Mouse (Mus musculus): Measurements from ENCODE around the gene Alpl. TPM values are rescaled to one million over a fixed set of nuclear protein-coding genes. Genes with fewer than 3 reads are reported as not detected.

The Alpl gene
- total RNA-seq, 1 experiment from 2014 or later, result not detected

GRCm38 (mm10) chr4:137780986-137781385 is 15.2 kb downstream of the Alpl start:
- ATAC-seq (replicated peaks in 1 of 2; ENCODE audit: insufficient read depth in 1 of 2, low FRiP score in 2 of 2, low TSS enrichment in 1 of 2, low read depth in 1 of 2, poor library complexity in 2 of 2, severe bottlenecking in 2 of 2), result no peak

DNA sequence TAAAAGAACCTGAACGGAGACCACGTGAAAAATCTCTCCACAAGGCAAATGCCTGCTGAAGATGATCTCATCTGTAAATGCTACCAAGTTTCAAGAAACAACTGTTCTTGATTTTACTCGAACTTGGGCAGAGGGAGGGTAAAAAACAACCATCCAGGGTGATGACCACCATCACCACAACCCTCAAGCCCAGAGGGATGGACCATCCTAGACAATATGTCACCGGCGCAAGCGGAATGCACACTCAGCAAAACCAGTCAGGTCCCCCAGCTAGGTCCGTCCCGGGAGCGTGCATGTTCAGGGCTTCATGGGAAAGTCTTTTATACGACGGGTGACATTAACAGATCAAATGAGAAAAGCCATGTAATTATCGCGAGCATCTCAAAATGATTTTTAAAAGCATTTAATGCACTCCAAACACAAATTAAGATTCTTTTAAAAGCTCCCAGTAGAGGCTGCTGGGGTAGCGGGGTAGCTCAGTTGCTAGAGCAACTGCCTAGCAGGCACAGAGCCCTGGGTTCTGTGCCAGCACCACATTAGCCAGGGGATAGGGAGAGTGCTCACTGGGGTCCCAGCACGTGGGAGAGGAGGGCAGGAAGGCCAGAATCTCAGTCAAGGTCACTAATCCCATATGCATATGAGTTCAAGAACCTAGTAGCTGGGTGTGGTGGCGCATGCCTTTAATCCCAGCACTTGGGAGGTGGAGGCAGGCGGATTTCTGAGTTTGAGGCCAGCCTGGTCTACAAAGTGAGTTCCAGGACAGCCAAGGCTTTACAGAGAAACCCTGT is 17.6 kb downstream of the Alpl start:
- ATAC-seq (replicated peaks in 1 of 2; ENCODE audit: insufficient read depth in 1 of 2, low FRiP score in 2 of 2, low TSS enrichment in 1 of 2, low read depth in 1 of 2, poor library complexity in 2 of 2, severe bottlenecking in 2 of 2), result no peak

DNA sequence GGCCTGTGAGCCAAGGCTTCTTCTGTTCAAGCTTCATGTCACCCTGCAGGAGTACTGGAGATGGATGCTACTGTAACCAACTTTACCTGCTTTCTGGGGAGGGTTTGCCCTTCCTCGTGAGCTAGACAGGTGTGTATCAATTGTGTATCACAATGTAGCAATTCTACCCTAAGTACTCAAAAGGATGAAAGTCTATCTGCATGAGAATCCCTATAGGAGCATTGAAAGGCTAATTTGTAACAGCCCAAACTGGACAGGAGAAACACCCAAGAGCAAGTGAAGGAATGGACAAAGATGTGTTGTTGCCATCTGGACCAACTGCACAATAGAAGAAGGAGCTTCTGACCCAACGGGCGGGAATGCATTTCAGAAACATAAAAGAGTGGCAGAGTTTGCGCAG is 18.3 kb downstream of the Alpl start:
- ATAC-seq (replicated peaks in 1 of 2; ENCODE audit: insufficient read depth in 1 of 2, low FRiP score in 2 of 2, low TSS enrichment in 1 of 2, low read depth in 1 of 2, poor library complexity in 2 of 2, severe bottlenecking in 2 of 2), result no peak

DNA sequence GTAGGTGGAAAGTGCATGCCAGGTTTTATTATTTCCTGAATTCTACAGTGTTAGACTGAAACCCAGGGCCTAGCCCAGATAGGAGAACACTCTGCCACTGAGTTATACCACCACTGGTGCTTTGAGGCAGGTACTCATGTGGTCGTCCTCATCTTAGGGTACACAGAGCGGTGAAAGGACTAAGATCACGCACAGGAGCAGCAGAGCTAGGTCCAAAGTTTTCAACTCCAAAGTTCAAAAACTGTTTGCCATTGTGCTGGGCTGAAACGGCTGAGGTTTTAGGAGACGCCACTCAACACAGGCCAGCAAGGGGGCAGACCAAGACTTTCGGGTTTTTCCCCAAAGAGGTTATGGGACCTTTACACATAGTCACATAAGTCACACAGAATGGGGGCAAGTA is 21.7 kb downstream of the Alpl start:
- no peak for ATAC-seq (replicated peaks in 1 of 2; ENCODE audit: insufficient read depth in 1 of 2, low FRiP score in 2 of 2, low TSS enrichment in 1 of 2, low read depth in 1 of 2, poor library complexity in 2 of 2, severe bottlenecking in 2 of 2)

DNA sequence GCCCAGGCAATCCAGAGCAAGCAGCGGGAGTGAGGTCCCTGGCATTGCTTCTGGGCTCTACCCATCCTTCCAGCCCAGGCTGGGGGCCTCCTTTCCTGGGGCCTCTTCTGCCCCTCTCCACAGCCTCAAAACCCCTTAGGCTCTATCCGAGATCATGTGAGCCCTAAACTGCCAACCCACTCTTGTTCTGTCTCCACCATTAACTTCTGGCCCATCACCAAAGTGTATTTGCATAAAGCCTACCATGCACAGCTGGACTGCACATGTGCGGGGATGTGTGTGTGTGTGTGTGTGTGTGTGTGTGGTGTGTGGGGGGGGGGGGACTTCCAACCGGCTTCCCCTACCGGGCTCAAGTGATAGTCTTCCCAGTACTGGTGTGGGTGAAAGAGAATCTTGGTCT is 22.2 kb downstream of the Alpl start:
- ATAC-seq (replicated peaks in 1 of 2; ENCODE audit: insufficient read depth in 1 of 2, low FRiP score in 2 of 2, low TSS enrichment in 1 of 2, low read depth in 1 of 2, poor library complexity in 2 of 2, severe bottlenecking in 2 of 2), result no peak

GRCm38 (mm10) chr4:137773369-137773899 is 22.8 kb downstream of the Alpl start:
- ATAC-seq (replicated peaks in 1 of 2; ENCODE audit: insufficient read depth in 1 of 2, low FRiP score in 2 of 2, low TSS enrichment in 1 of 2, low read depth in 1 of 2, poor library complexity in 2 of 2, severe bottlenecking in 2 of 2), result no peak

GRCm38 (mm10) chr4:137772438-137773056 is 23.6 kb downstream of the Alpl start:
- no peak for ATAC-seq (replicated peaks in 1 of 2; ENCODE audit: insufficient read depth in 1 of 2, low FRiP score in 2 of 2, low TSS enrichment in 1 of 2, low read depth in 1 of 2, poor library complexity in 2 of 2, severe bottlenecking in 2 of 2)

DNA sequence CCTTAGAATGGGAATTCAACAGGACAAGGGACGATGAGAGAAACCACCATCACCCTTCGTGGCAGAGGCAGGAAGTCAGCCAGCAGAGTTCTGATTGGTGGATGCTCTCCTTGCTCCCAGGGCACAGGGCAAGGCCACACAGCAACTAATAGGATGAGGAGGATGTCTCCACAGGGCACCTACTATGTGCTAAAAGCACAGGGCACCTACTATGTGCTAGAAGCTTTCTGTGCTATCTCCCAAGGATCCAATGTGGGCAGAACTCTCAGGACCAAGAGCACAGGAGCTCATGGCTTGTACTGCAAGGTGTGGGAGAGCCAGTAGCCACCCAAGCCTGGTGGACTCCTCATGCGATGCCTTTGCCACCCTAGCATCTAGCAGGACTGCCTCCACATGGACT is 24.4 kb downstream of the Alpl start:
- ATAC-seq (replicated peaks in 1 of 2; ENCODE audit: insufficient read depth in 1 of 2, low FRiP score in 2 of 2, low TSS enrichment in 1 of 2, low read depth in 1 of 2, poor library complexity in 2 of 2, severe bottlenecking in 2 of 2), result no peak

GRCm38 (mm10) chr4:137770901-137771612 is 25.1 kb downstream of the Alpl start:
- ATAC-seq (replicated peaks in 1 of 2; ENCODE audit: insufficient read depth in 1 of 2, low FRiP score in 2 of 2, low TSS enrichment in 1 of 2, low read depth in 1 of 2, poor library complexity in 2 of 2, severe bottlenecking in 2 of 2), result no peak

DNA sequence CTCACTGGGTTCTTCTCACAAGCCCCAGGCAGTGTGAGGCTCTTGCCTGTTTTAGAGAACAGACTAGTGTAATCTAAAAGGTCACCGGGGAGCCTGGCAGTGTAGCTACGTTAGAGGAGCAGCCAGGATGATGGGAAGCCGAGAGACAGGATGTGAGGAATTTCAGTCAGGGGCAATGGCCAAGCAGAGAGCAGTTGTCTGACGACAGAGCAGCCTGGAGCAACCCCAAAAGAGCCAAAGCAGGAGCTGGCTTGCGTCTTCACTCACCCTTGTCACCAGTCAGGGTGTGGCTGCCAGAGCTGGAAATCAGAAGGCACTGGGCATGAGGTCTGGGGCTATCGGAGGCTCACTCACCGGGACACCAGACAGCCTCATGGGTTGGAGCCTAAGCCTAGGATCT is 26.5 kb downstream of the Alpl start:
- no peak for ATAC-seq (replicated peaks in 1 of 2; ENCODE audit: insufficient read depth in 1 of 2, low FRiP score in 2 of 2, low TSS enrichment in 1 of 2, low read depth in 1 of 2, poor library complexity in 2 of 2, severe bottlenecking in 2 of 2)

GRCm38 (mm10) chr4:137768831-137769230 is 27.4 kb downstream of the Alpl start:
- ATAC-seq (replicated peaks in 1 of 2; ENCODE audit: insufficient read depth in 1 of 2, low FRiP score in 2 of 2, low TSS enrichment in 1 of 2, low read depth in 1 of 2, poor library complexity in 2 of 2, severe bottlenecking in 2 of 2), result no peak

- no peak for ATAC-seq (replicated peaks in 1 of 2; ENCODE audit: insufficient read depth in 1 of 2, low FRiP score in 2 of 2, low TSS enrichment in 1 of 2, low read depth in 1 of 2, poor library complexity in 2 of 2, severe bottlenecking in 2 of 2)
Measured at GRCm38 (mm10) chr4:137768381-137768780, 27.8 kb downstream of the Alpl start.

DNA sequence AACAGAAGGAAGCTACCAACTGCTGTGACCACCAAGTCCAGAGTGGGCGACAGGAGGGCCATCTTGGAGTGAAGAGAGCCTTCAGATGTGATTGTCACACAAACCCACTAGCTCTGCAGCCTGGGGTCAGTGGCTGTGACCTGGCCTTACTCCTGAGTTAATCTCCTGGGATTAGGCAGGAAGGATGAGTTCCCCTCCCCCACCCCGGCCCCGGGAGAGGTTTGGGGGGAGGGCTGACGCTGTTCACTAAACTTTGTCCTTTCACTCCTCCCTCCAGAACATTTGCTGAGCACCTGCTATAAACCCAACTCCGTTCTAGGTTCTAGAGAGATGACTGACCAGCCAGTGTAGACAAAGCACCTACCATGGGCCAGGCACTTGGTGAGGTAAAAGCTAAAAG is 29.8 kb downstream of the Alpl start:
- no peak for ATAC-seq (replicated peaks in 1 of 2; ENCODE audit: insufficient read depth in 1 of 2, low FRiP score in 2 of 2, low TSS enrichment in 1 of 2, low read depth in 1 of 2, poor library complexity in 2 of 2, severe bottlenecking in 2 of 2)

- no peak for ATAC-seq (replicated peaks in 1 of 2; ENCODE audit: insufficient read depth in 1 of 2, low FRiP score in 2 of 2, low TSS enrichment in 1 of 2, low read depth in 1 of 2, poor library complexity in 2 of 2, severe bottlenecking in 2 of 2)
Measured at GRCm38 (mm10) chr4:137765554-137765971, 30.6 kb downstream of the Alpl start.

DNA sequence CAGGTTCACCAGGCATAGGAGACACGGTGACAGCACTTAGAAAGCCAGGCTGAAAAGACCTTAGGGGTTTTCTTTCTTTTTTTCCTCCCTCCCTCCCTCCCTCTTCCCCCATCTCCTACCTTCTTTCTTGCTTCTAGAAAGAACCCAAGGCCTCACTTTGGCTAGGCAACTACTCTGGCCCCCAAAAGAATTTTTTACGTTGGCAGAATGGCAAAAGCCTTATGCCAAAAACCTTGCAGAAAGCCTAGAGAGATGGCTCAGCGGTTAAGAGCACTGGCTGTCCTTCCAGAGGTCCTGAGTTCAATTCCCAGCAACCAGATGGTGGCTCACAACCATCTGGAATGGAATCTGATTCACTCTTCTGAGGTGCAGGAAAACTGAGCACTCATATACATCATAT is 31.6 kb downstream of the Alpl start:
- no peak for ATAC-seq (replicated peaks in 1 of 2; ENCODE audit: insufficient read depth in 1 of 2, low FRiP score in 2 of 2, low TSS enrichment in 1 of 2, low read depth in 1 of 2, poor library complexity in 2 of 2, severe bottlenecking in 2 of 2)

- ATAC-seq (replicated peaks in 1 of 2; ENCODE audit: insufficient read depth in 1 of 2, low FRiP score in 2 of 2, low TSS enrichment in 1 of 2, low read depth in 1 of 2, poor library complexity in 2 of 2, severe bottlenecking in 2 of 2), result no peak
Measured at GRCm38 (mm10) chr4:137763920-137764495, 32.2 kb downstream of the Alpl start.

GRCm38 (mm10) chr4:137762886-137763285 is 33.3 kb downstream of the Alpl start:
- ATAC-seq (replicated peaks in 1 of 2; ENCODE audit: insufficient read depth in 1 of 2, low FRiP score in 2 of 2, low TSS enrichment in 1 of 2, low read depth in 1 of 2, poor library complexity in 2 of 2, severe bottlenecking in 2 of 2), result no peak

DNA sequence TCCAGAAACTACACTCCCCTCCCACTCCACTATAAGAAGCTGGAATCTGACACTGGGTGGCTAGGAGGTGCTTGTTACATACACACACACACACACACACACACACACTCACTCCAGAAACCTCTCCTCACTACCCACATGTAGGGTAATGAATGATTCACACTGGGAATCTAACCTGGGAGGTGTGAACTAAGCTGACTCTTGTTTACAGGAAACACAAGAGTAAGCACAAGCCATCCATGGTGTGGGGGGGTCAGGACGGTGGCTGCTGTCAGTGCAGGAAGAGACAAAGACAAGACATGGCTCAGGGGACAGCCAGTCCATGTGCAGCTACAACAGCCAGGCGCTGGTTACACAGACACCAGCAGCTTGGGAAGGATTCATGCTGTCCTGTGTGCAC is 41.7 kb downstream of the Alpl start:
- no peak for ATAC-seq (replicated peaks in 1 of 2; ENCODE audit: insufficient read depth in 1 of 2, low FRiP score in 2 of 2, low TSS enrichment in 1 of 2, low read depth in 1 of 2, poor library complexity in 2 of 2, severe bottlenecking in 2 of 2)

Measured in hematopoietic stem cell, adult 5-6 weeks (primary cell).